Mouse (Mus musculus) macrophage (primary cell): ENCODE measurements at regions not wholly inside any gene's neighbourhood (a gene's known extent, or its start where the extent isn't known, plus 50 kb on each side); places are given as distances from the start of the nearest gene placed in this dataset.
"Not testable (repeated sequence)": the region's sequence is repeated elsewhere in the genome, so short reads cannot be mapped to it uniquely, and the experiment has no call there.

Experiments used
- H3K27ac ChIP-seq: fragments of 350-480 bp; formaldehyde crosslinking; 2 replicates; pipeline ENCODE4 v1.9.0; 2021
- H3K36me3 ChIP-seq: fragments of 350-480 bp; formaldehyde crosslinking; 2 replicates; pipeline ENCODE4 v1.9.0; 2021; ENCODE audit errors: inconsistent target
- H3K4me3 ChIP-seq: fragments of 350-480 bp; formaldehyde crosslinking; 2 replicates; pipeline ENCODE4 v1.9.0; 2021; ENCODE audit errors: inconsistent target
- H3K79me2 ChIP-seq: fragments of 350-480 bp; formaldehyde crosslinking; 2 replicates; pipeline ENCODE4 v1.9.0; 2021; ENCODE audit errors: inconsistent target
- WGBS: methylation state at CpG from one replicate; pipeline ENCODE4 v1.1.7; 2026; ENCODE audit warnings: inconsistent platforms; ENCODE audit not compliant: missing documents; 5-methylcytosine and 5-hydroxymethylcytosine counted together

DNA sequence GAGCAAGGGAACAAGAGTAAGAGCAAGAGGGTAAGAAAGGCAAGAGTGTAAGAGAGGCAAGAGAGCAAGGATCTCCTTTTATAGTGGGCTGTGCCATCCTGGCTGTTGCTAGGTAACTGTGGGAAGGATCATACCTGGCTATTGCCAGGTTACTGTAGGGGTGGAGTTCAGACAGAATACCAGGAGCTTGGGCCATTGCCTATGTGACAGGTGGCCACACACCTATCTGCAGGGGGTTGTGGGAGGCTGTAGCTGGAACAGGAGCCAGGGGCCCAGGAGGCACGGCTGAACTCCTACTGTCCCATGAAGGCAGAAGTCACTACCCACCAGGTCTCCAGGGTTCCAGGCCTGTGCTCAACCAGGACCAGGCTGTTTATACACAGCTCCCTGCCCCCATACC is 1149.0 kb downstream of the 9330182O14Rik start:
- Histone ChIP-seq H3K27ac (no peak overlapping the region), H3K79me2 (no peaks in the 10 kb centered on the region), H3K4me3 (no peak overlapping the region), H3K36me3 (no peaks in the 10 kb centered on the region)
- 100% methylated on average over 1 of the region's 1 CpGs for WGBS

DNA sequence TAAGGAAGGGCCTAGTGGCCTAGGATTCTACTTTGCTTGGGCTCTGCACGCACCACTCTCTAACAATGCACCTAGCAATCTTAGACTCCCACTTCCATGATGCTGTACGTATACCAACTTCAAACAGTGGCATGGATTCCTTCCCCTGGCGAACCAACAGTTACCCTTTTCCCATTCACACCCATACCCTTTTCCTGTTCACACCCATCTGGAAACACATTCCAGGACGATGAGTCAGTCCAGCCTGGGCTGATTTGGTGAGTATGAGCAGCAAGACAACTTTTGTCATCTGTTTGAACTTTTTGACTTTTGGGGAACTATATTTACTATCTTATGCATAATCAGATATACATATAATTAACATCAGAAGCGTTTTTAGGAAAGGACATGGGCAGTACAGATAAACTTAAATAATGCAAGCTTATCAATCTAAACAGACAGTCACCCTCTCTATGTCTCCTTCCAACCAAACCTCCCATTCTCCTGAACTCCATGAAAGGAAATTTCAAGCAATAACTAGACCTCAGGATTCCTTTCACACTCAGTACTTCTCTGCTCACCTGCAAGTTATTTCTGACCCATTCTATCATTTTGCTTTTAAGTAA is 1152.7 kb downstream of the 9330182O14Rik start:
- Histone ChIP-seq H3K27ac (no peak overlapping the region), H3K79me2 (no peaks in the 10 kb centered on the region), H3K36me3 (no peaks in the 10 kb centered on the region), H3K4me3 (no peak overlapping the region)
- WGBS = 88% methylated on average over 5 of the region's 5 CpGs

DNA sequence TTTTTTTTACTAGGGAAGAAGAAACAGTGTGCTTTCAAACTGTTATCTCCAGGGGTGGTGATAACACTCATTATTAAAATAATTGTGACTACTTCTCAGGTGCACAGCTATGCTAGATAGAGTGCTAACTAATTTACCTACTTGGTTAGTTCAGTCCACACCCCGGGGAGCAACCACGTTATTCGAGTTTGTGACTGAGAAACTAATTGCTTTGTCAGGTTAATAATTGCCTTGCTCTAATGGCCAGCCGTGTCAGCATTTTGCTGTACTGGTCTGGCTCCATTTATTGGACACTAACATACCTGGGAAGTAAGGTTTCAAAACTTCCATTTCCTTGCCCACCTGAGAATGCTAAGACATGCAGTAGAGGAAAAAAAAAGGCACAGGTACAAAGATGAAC is 1163.3 kb downstream of the 9330182O14Rik start:
- Histone ChIP-seq H3K36me3 (no peaks in the 10 kb centered on the region), H3K4me3 (no peak overlapping the region), H3K27ac (no peak overlapping the region), H3K79me2 (no peaks in the 10 kb centered on the region)
- 86% methylated on average over 4 of the region's 4 CpGs for WGBS

- no peak overlapping the region for H3K4me3 ChIP-seq
- no peaks in the 10 kb centered on the region for H3K36me3 ChIP-seq
- H3K79me2 ChIP-seq = no peaks in the 10 kb centered on the region
- no peak overlapping the region for H3K27ac ChIP-seq
- WGBS = 100% methylated on average over 1 of the region's 1 CpGs
Observed at GRCm38 (mm10) chr15:41306638-41307037, 1172.5 kb downstream of the 9330182O14Rik start.

DNA sequence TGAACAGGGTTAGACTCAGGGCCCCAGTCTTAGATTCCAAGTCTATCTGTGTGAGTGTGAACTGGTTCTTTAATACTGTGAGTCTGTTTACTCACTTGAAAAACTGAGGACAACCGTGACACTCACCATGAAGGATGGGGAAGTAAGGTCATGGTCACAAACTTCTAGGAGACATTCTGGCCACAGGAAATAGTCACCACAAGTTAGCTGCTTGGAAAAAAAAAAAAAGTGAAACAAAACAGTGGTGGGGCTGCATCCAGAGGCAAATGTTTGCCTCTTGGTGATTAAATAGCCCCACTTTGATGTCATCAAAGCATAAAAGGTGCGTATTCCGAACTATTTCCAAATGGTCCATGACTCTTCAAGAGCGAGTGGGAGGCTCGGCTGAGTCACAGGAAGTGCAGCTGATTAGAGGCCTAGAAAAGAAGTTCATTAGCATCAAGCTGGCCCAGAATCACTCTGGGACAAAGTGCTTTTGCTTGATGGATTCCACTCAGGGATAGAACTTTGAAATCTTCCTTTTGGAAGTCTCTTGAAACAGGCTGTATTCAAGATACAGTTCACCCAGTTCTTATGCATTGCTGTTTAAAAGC is 1177.7 kb downstream of the 9330182O14Rik start:
- Histone ChIP-seq H3K79me2 (no peaks in the 10 kb centered on the region), H3K27ac (no peak overlapping the region), H3K36me3 (no peaks in the 10 kb centered on the region), H3K4me3 (no peak overlapping the region)
- WGBS = 60% methylated on average over 5 of the region's 5 CpGs

GRCm38 (mm10) chr15:41314916-41315315 is 1180.8 kb downstream of the 9330182O14Rik start:
- 83% methylated on average over 3 of the region's 4 CpGs for WGBS

GRCm38 (mm10) chr15:41325633-41326252 is 1191.6 kb downstream of the 9330182O14Rik start:
- H3K4me3 ChIP-seq = no peak overlapping the region
- WGBS = 12% methylated on average over 7 of the region's 7 CpGs
- H3K79me2 ChIP-seq = no peaks in the 10 kb centered on the region
- no peaks in the 10 kb centered on the region for H3K36me3 ChIP-seq
- no peak overlapping the region for H3K27ac ChIP-seq

More at GRCm38 (mm10) chr15:41314916-41315315, 1180.8 kb downstream of the 9330182O14Rik start:
- no peaks in the 10 kb centered on the region for H3K79me2 ChIP-seq
- H3K4me3 ChIP-seq = no peak overlapping the region
- H3K36me3 ChIP-seq = no peaks in the 10 kb centered on the region
- H3K27ac ChIP-seq = no peak overlapping the region

DNA sequence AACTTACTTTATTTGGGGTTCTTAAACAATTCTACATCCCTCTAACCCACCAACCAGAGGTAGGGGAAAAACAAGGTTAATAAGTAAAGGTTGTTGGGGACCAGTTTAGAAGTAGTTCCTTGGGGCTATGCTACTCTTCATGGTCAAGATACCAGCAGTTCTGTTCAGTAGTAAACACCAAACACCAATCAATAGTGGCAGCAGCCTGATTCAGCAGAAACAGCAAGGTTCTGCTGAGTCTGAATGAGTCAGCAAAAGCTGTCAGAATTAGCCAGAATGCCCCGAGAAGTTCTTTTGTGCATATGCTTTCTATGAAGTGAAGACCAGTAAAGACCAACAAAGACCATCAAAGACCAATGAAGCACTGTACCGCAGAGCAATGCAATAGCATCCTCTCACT is 1195.1 kb downstream of the 9330182O14Rik start:
- WGBS = 57% methylated on average over 2 of the region's 2 CpGs
- H3K4me3 ChIP-seq = no peak overlapping the region
- no peaks in the 10 kb centered on the region for H3K79me2 ChIP-seq
- H3K36me3 ChIP-seq = no peaks in the 10 kb centered on the region
- 0 out of 2 replicates have a peak overlapping the region, but pooled peaks have one; percentile 17 for H3K27ac ChIP-seq

- no peaks in the 10 kb centered on the region for H3K36me3 ChIP-seq
- H3K27ac ChIP-seq = peak overlapping the region; percentile 22; the same call in 1 of the 2 replicates
- 87% methylated on average over 2 of the region's 2 CpGs for WGBS
- no peaks in the 10 kb centered on the region for H3K79me2 ChIP-seq
- no peak overlapping the region for H3K4me3 ChIP-seq
Observed at GRCm38 (mm10) chr15:41330085-41330484, 1195.9 kb downstream of the 9330182O14Rik start.

DNA sequence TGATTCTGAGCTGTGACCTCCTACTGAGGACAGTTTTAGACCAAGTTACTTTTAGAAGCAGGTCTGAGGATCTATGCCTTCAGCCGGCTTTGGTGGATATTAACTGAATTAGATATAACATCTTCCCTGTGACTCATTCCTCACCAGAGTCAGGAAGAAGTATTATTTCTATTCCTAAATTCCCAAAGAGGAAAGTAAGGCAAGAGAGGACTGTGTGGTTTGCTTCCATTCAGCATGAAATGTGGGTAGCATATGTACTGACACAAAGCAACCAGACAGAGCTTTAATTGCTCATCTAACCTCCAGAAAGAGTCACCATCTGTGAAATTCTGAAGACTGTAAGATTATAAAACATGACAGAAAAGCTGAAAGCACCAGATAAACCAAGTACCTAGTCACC is 1198.3 kb downstream of the 9330182O14Rik start:
- 80% methylated on average over 1 of the region's 1 CpGs for WGBS

GRCm38 (mm10) chr15:41333165-41333564 is 1199.0 kb downstream of the 9330182O14Rik start:
- Histone ChIP-seq H3K27ac (no peak overlapping the region), H3K79me2 (no peaks in the 10 kb centered on the region), H3K36me3 (no peaks in the 10 kb centered on the region), H3K4me3 (no peak overlapping the region)
- WGBS = 100% methylated on average over 2 of the region's 3 CpGs

More for the DNA sequence above, 1198.3 kb downstream of the 9330182O14Rik start:
- Histone ChIP-seq H3K27ac (no peak overlapping the region), H3K36me3 (no peaks in the 10 kb centered on the region), H3K4me3 (no peak overlapping the region), H3K79me2 (no peaks in the 10 kb centered on the region)

DNA sequence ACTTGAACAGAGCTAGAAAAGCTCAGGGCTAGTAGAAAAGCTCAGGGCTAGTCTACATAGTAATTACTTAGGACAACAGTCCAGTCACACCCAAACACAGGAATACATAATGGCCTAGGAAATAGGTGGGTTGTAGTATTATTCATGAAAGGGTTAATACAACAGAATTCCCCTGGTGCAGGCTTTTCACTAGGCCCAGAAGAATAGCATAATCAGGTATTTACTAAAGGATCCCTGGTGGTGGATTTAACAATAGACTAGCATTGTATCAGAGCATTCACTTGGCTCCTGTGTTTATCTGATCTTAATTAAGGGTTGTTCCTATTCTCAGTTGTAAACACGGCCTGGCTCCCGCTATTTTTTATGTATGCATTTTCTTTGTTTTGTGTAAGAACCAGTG is 1206.5 kb downstream of the 9330182O14Rik start:
- H3K27ac ChIP-seq, H3K36me3 ChIP-seq, H3K4me3 ChIP-seq, H3K79me2 ChIP-seq: not testable (repeated sequence)
- 96% methylated on average over 2 of the region's 2 CpGs for WGBS

GRCm38 (mm10) chr15:41345554-41345953 is 1211.4 kb downstream of the 9330182O14Rik start:
- H3K4me3 ChIP-seq = no peak overlapping the region
- H3K79me2 ChIP-seq = no peaks in the 10 kb centered on the region
- WGBS = 95% methylated on average over 2 of the region's 2 CpGs
- H3K36me3 ChIP-seq = no peaks in the 10 kb centered on the region
- H3K27ac ChIP-seq = no peak overlapping the region

- 98% methylated on average over 5 of the region's 5 CpGs for WGBS
- Histone ChIP-seq H3K36me3 (no peaks in the 10 kb centered on the region), H3K4me3 (no peak overlapping the region), H3K27ac (no peak overlapping the region), H3K79me2 (no peaks in the 10 kb centered on the region)
Observed at GRCm38 (mm10) chr15:41347221-41347620, 1213.1 kb downstream of the 9330182O14Rik start.

GRCm38 (mm10) chr15:41352129-41352528 is 1218.0 kb downstream of the 9330182O14Rik start:
- WGBS = 100% methylated on average over 1 of the region's 2 CpGs

More at GRCm38 (mm10) chr15:41352129-41352528, 1218.0 kb downstream of the 9330182O14Rik start:
- Histone ChIP-seq H3K79me2 (no peaks in the 10 kb centered on the region), H3K27ac (no peak overlapping the region), H3K36me3 (no peaks in the 10 kb centered on the region), H3K4me3 (no peak overlapping the region)
